Mouse (Mus musculus) neural tube, embryonic 11.5 days (tissue): ENCODE results near the gene Enkd1. TPM values are rescaled to one million over a fixed set of nuclear protein-coding genes. Genes with fewer than 3 reads are reported as not detected.

Experiments used
- ATAC-seq: fragments of 200-750 bp; cut with Nextera tagmentation; 2 replicates; pipeline ENCODE4 v1.8.0; 2017; ENCODE audit warnings: moderate number of reproducible peaks, mild to moderate bottlenecking, moderate TSS enrichment, moderate library complexity; ENCODE audit not compliant: insufficient read depth, low FRiP score, low TSS enrichment
- DNase-seq: peaks from one replicate; pipeline ENCODE4 v3.0.0-alpha.2; 2015; ENCODE audit warnings: low spot score
- H3K27ac ChIP-seq: fragments of 300-500 bp; sonication (generic); 2 replicates; pipeline ENCODE4 v1.5.1; 2014; ENCODE audit warnings: low read depth, mild to moderate bottlenecking, low read length
- H3K27me3 ChIP-seq: fragments of 300-500 bp; sonication (generic); 2 replicates; pipeline ENCODE4 v1.6.1; 2014; ENCODE audit warnings: mild to moderate bottlenecking, low read length, mixed read lengths; ENCODE audit not compliant: control insufficient read depth, insufficient read depth
- H3K36me3 ChIP-seq: fragments of 300-500 bp; sonication (generic); 2 replicates; pipeline ENCODE4 v1.6.1; 2014; ENCODE audit warnings: mild to moderate bottlenecking, low read length, moderate library complexity, mixed read lengths; ENCODE audit not compliant: control insufficient read depth, insufficient read depth
- H3K4me1 ChIP-seq: fragments of 300-500 bp; sonication (generic); 2 replicates; pipeline ENCODE4 v1.6.1; 2014; ENCODE audit warnings: low read length, mixed read lengths; ENCODE audit not compliant: control insufficient read depth, insufficient read depth
- H3K4me2 ChIP-seq: fragments of 300-500 bp; sonication (generic); 2 replicates; pipeline ENCODE4 v1.6.1; 2014; ENCODE audit warnings: low read depth, mild to moderate bottlenecking, moderate library complexity
- H3K4me3 ChIP-seq: fragments of 300-500 bp; sonication (generic); 2 replicates; pipeline ENCODE4 v1.5.1; 2014; ENCODE audit warnings: low read depth, low read length
- H3K9ac ChIP-seq: fragments of 300-500 bp; sonication (generic); 2 replicates; pipeline ENCODE4 v1.6.1; 2014; ENCODE audit warnings: mild to moderate bottlenecking, low read length
- H3K9me3 ChIP-seq: fragments of 300-500 bp; sonication (generic); 2 replicates; pipeline ENCODE4 v1.6.1; 2016; ENCODE audit warnings: low read length; ENCODE audit not compliant: control insufficient read depth
- WGBS: fragments of 180-500 bp; shearing (Covaris S2); extraction: QIAGEN DNeasy Blood & Tissue Kit; methylation state at CpG from one replicate; pipeline ENCODE4 v1.1.7; 2014; 5-methylcytosine and 5-hydroxymethylcytosine counted together
- polyA plus RNA-seq: library from polyadenylated mRNA; unstranded; fragments of >200 nt; fragmentation: Nextera tagmentation; extraction: Ambion mirVana; gene quantifications from 2 replicates; pipeline ENCODE4 v1.2.1, GENCODE M21; 2014

The Enkd1 gene
- polyA plus RNA-seq, 1 experiment from 2014 or later: 27.6 TPM

DNA sequence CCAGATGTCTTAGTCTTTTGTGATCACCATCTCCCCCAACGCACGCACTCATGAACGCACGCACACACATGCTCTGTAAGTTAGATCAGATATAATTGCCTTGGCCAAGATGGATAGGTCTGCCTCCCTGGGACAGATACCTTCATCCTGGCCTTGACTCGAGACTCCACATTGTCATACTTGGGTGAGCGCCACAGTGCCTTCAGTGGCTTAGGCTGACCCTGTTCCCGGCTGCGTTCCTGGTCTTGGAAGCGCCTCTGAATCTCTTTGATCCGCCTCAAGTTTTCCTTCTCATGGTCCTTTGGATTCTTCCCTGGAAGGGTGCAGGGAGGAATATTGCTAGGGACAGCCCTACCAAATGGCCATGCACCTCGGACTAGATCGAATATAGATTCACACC, 1.6 kb downstream of the Enkd1 start:
- H3K36me3 ChIP-seq: peaks cover 8% of the 10 kb centered on the region
- ATAC-seq (no peak), DNase-seq (no peak)
- H3K9ac ChIP-seq: no peak overlapping the region
- no peak overlapping the region; the same call in 1 of the 2 replicates for H3K4me3 ChIP-seq
- no peaks in the 10 kb centered on the region for H3K9me3 ChIP-seq
- 80% methylated on average over 12 of the region's 12 CpGs for WGBS
- no peaks in the 10 kb centered on the region for H3K27me3 ChIP-seq
- H3K4me1 ChIP-seq: peaks cover 17% of the 10 kb centered on the region
- peak overlapping the region; percentile 88 for H3K4me2 ChIP-seq
- H3K27ac ChIP-seq: no peak overlapping the region

DNA sequence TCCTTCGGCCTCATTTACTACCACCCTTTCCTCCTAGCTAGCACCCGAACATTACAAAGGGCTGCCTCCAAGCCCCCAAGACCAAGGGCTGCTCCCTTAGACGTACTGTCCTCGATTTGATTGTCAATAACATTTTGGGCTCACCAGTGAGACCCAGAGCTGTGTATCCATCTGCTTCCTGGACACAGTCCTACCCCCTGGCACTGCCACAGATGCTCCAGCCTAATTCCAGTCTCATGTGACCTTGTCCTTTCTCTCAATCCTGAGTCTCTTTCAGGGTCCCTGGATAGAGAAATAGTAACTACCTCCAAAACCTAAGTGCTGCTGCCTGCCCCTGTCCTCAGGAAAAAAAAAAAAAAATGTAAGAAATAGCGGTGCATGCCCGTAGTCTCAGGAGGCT, 3.1 kb downstream of the Enkd1 start:
- Histone ChIP-seq H3K27me3 (no peaks in the 10 kb centered on the region), H3K36me3 (peaks cover 8% of the 10 kb centered on the region), H3K4me3 (no peak overlapping the region), H3K4me1 (peaks cover 22% of the 10 kb centered on the region), H3K4me2 (no peak overlapping the region), H3K9ac (no peak overlapping the region), H3K9me3 (no peaks in the 10 kb centered on the region), H3K27ac (no peak overlapping the region)
- 91% methylated on average over 6 of the region's 6 CpGs for WGBS
- ATAC-seq: no peak
- DNase-seq: no peak

DNA sequence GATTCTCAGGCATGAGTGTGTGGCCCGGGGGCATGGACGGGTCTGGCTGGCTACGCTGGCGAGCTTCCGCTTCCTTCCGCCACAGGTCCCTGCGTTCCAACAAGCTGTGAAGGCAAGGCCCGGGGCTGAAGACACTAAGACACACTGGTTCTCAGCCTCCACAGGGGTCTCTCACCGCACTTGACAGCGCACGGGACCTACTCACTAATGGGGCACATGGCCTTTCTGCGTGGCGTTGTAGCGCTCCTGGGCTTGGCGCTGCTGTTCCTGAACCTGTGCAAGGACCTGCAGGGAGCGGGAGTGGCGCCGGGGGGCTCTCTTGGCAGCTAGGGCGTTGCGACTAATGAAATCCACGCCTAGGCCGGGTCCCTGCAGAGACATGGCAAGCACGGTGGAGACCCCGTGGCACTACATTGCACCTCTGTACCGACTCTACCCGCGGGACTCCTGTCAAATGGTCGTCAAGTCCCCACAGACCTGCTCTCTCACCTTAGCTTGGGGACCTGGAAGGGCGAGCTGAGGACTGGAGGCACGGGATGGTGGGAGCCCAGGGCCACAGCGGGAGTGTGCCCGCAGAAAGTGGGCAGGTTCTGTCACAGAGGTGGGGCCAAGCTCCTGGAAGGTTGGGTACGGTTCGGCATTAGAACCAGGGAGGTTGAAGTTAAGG, 3.7 kb downstream of the Enkd1 start:
- H3K36me3 ChIP-seq: peaks cover 8% of the 10 kb centered on the region
- WGBS: 94% methylated on average over 34 of the region's 34 CpGs
- DNase-seq: no peak
- H3K4me3 ChIP-seq: no peak overlapping the region
- no peak overlapping the region for H3K4me2 ChIP-seq
- no peaks in the 10 kb centered on the region for H3K9me3 ChIP-seq
- no peak for ATAC-seq
- H3K27me3 ChIP-seq: no peaks in the 10 kb centered on the region
- no peak overlapping the region for H3K27ac ChIP-seq
- H3K9ac ChIP-seq: no peak overlapping the region
- peaks cover 22% of the 10 kb centered on the region for H3K4me1 ChIP-seq

DNA sequence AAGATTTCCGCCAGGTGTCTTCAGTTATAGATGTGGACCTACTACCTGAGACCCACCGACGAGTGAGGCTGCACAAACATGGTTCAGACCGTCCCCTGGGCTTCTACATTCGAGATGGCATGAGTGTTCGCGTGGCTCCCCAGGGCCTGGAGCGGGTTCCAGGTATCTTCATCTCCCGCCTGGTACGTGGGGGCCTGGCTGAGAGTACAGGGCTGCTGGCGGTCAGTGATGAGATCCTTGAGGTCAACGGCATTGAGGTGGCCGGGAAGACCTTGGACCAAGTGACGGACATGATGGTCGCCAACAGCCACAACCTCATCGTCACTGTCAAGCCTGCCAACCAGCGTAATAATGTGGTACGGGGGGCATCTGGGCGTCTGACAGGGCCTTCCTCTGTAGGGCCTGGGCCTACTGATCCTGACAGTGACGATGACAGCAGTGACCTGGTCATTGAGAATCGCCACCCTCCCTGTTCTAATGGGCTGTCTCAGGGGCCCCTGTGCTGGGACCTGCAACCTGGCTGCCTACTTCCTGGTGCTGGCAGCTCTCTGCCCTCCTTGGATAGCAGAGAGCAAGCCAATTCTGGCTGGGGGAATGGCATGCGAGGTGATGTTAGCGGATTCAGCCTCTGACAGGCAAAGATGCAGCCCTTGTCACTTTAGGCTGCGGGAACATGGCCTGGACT, 5.1 kb downstream of the Enkd1 start:
- no peak for ATAC-seq
- no peaks in the 10 kb centered on the region for H3K27me3 ChIP-seq
- peaks cover 22% of the 10 kb centered on the region for H3K4me1 ChIP-seq
- H3K27ac ChIP-seq: no peak overlapping the region
- H3K4me2 ChIP-seq: no peak overlapping the region
- no peak overlapping the region for H3K4me3 ChIP-seq
- WGBS: 91% methylated on average over 24 of the region's 24 CpGs
- H3K36me3 ChIP-seq: peaks cover 11% of the 10 kb centered on the region
- H3K9me3 ChIP-seq: no peaks in the 10 kb centered on the region
- no peak overlapping the region for H3K9ac ChIP-seq
- DNase-seq: no peak

DNA sequence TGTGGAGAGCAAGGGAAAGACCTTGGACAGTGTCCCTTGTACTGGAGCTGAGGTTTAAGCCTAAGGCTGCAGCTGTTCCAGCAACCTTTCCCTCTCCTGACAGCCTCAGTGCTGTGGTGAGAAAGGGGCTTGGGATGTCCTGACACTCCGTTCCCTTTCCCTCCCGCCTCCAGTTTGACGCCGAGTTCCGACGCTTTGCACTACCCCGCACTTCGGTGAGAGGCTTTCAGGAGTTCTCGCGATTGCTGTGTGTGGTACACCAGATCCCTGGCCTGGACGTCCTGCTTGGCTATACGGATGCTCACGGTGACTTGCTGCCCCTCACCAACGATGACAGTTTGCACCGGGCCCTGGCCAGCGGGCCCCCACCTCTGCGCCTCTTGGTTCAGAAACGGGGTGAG, 6.0 kb downstream of the Enkd1 start:
- WGBS: 42% methylated on average over 18 of the region's 18 CpGs
- peaks cover 21% of the 10 kb centered on the region for H3K4me1 ChIP-seq
- H3K9me3 ChIP-seq: no peaks in the 10 kb centered on the region
- H3K36me3 ChIP-seq: peaks cover 13% of the 10 kb centered on the region
- peak overlapping the region; percentile 56 for H3K4me3 ChIP-seq
- peak; percentile 3; the same call in 1 of the 2 replicates for ATAC-seq
- peak overlapping the region; percentile 42 for H3K27ac ChIP-seq
- peak overlapping the region; percentile 33 for H3K9ac ChIP-seq
- H3K27me3 ChIP-seq: no peaks in the 10 kb centered on the region
- H3K4me2 ChIP-seq: peak overlapping the region; percentile 90
- DNase-seq: peak; percentile 36

DNA sequence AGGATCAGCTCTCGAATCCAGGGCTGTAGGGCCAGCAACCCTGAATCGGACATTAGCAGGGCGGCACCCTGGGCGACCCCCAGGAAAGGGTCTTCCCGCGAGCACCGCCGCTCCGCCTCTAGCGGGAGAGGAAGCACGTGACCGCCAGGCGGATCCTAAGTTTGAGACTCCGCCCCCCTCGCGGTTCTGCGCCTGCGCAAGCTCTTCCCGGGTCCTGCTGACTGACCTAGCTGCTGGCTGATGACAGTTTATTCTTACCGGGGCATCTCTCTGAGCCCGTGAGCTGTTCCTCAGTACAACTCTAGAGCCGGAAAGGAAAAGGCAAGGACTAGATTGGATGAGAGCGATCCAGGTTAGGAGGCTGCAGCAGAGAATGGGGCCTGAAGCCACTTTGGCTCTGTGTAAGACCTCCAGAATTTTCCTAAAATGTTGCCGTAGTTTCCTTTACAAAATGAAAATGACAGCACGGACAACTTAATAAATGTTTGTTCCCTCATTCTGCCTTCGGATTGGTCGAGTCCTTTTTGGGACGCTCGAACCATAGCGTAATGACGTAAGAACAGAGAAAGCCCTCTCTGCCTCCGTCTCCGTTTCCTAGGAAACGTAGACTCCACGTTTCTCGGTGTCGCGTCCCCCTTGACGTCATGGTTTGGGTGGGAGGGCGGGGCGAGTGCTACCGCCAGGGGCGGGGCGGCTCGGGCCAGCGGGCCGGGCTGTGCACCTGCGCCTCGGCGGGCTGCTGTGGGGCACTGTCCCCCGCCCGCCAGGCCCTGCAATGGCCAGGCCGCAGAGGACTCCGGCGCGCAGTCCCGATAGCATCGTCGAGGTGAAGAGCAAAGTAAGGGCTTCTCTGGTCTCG, 6.8 kb downstream of the Enkd1 start, which contains the start of the genes Acd and Pard6a:
Acd (minus strand) TSS at position 137 of the 859 bp plus-strand sequence.
Pard6a (plus strand) TSS at position 183 of the 859 bp plus-strand sequence.
- Histone ChIP-seq H3K27ac (peak within 1 kb of the TSS; percentile 82), H3K4me1 (peaks cover 13% of the 10 kb centered on the region), H3K4me2 (peak within 1 kb of the TSS; percentile 90), H3K27me3 (no peaks in the 10 kb centered on the region), H3K4me3 (peak within 1 kb of the TSS; percentile 56), H3K36me3 (peaks cover 16% of the 10 kb centered on the region), H3K9me3 (no peaks in the 10 kb centered on the region), H3K9ac (peak within 1 kb of the TSS; percentile 62)
- 0% methylated on average over 57 of the region's 60 CpGs for WGBS
- ATAC-seq (peak; percentile 76), DNase-seq (peak; percentile 97)

DNA sequence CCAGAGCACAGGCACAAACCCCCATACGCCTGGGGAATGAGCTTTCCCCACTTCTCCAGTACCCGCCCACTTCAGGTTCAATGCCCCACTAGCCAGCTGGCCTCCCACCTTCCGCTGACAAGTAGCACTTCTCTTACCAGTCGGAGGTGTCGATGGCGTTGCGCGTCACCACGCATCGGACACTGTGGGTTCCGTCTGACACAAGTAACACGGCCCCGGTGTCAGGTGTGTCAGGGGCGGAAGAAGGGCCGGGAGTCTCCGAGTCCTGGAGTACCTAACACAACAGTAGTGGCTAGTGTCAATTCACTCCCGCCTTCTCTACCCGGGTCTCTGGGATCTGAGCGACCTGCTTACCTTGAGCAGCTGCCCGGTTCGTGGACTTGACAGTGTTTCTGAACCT, 7.4 kb downstream of the Enkd1 start:
- Histone ChIP-seq H3K9me3 (no peaks in the 10 kb centered on the region), H3K27me3 (no peaks in the 10 kb centered on the region), H3K4me1 (peaks cover 13% of the 10 kb centered on the region), H3K4me3 (peak overlapping the region; percentile 56), H3K36me3 (peaks cover 16% of the 10 kb centered on the region), H3K9ac (peak overlapping the region; percentile 62), H3K27ac (no peak overlapping the region), H3K4me2 (peak overlapping the region; percentile 90)
- 0% methylated on average over 21 of the region's 21 CpGs for WGBS
- ATAC-seq (peak; percentile 33), DNase-seq (no peak)

DNA sequence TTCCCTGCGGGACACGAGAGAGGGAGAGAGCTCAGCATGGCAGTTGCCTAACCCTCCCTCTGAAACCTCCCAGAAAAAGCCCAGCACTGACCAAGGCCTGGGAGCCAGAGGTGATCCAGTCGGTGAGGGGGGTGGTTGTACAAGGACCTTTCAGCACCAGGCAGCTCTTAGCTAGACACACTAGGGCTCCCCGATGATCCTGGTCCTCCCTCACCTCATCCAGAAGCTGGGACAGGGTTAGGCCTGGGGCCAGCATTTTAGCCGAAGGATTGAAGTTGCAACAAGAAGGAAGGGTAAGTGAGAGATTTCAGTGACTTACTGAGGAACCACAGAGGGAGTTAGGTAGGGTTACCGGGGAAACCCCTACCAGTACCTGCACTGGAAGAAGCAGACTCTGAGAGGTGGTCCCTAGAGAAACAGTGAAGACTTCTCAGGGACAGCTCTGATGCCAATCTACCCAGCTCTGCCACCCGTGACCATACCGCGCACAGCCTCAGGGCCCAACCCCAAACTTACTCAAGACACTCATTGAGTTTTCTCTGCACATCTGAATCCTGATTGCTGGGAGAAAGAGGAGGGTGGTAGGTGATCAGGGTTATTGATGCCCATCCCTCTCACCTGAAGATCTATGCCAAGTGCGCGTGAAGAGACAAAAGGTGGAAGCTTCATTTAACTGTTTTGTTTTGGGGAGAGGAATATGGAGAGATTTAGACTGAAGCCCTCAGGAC, 8.4 kb downstream of the Enkd1 start:
- H3K9me3 ChIP-seq: no peaks in the 10 kb centered on the region
- no peak overlapping the region for H3K27ac ChIP-seq
- WGBS: 91% methylated on average over 11 of the region's 11 CpGs
- H3K4me3 ChIP-seq: peak overlapping the region; percentile 56
- peaks cover 16% of the 10 kb centered on the region for H3K36me3 ChIP-seq
- H3K9ac ChIP-seq: no peak overlapping the region; the same call in 1 of the 2 replicates
- peaks cover 13% of the 10 kb centered on the region for H3K4me1 ChIP-seq
- H3K27me3 ChIP-seq: no peaks in the 10 kb centered on the region
- DNase-seq (no peak), ATAC-seq (no peak)
- H3K4me2 ChIP-seq: peak overlapping the region; percentile 90
